Mouse (Mus musculus) Patski (cell line): ENCODE data around the gene Xkr7. TPM values are rescaled to one million over a fixed set of nuclear protein-coding genes. Genes with fewer than 3 reads are reported as not detected.

ENCODE experiments used
- ATAC-seq: fragments of 100-300 bp; one replicate; pipeline ENCODE4 v1.8.0; 2021
- CTCF ChIA-PET: fragments of 350-600 bp; sonication (Branson Sonifier 250); formaldehyde crosslinking; loops from one replicate; lab custom pipeline; 2022; ENCODE audit warnings: inconsistent platforms; lab: Charles Lee
- POLR2A ChIA-PET: fragments of 350-600 bp; sonication (Branson Sonifier 250); formaldehyde crosslinking; loops from one replicate; lab custom pipeline; 2022; ENCODE audit warnings: antibody characterized with exemption, inconsistent platforms; lab: Charles Lee
- DNase-seq: peaks from one replicate; pipeline ENCODE4 v3.0.0-alpha.2; 2011; ENCODE audit warnings: low read depth, low spot score
- H3K27me3 ChIP-seq: fragments of 371-371 bp; one replicate; pipeline ENCODE4 v1.5.1; 2021
- CTCF ChIP-seq: fragments of 100-300 bp; IDR thresholded peaks from one replicate; pipeline ENCODE4 v1.5.1; 2021
- in situ Hi-C: fragments of 300-500 bp; cut with MboI; formaldehyde crosslinking; loops from 3 replicates; pipeline ENCODE4 v1.11.1; 2018; ENCODE audit warnings: low pct_unique_long_range_greater_than_20kb, mixed read lengths
- polyA plus RNA-seq: library from polyadenylated mRNA; unstranded; gene quantifications from one replicate; pipeline ENCODE4 v1.2.3, GENCODE M21; 2021

Gene Xkr7
- polyA plus RNA-seq: not detected

DNA sequence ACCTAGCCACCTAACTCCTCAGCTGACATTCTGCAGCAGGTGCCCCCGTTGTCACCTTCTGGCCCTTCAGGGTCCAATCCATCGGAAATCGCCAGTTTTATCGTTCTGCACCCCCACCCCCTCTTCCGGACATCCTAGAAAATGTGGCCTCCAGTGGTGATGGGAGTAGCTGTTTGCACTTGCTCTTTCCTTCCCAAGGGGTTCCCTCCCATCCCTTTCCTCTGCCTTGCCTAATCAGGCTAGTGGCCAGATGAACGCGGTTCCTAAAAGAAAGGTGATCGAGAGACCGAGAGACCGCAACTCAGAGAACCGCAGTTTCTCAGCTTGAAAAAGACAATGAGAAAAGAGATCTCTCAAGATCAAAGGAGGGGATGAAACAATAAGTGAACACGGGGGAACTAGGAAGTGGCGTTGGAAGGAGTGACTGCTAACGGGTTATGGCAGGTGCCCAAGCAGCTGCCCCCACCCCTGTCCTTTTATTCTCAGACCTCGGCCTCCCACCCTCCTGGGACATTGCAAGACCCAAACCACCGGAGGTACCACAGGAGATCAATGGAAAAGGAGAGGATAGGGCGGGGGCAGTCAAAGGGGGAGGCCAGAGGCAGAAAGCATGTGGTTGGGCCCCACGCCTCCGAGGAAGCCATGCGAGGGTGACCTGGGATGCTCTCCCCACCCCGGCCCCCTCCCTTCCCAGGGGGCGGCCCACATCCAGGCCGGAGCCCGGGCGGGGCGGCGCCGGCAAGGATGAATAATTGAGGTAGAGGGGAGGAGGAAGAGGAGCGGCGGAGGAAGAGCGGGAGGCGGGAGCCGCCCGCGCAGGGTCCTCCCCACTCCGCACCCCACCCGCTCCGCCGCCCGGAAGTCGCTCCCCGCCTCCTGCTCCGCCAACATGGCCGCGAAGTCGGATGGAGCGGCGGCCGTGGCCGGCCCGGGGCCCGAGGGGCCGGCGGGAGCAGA lies at the start of gene Xkr7:
Xkr7 (plus strand) TSS at position 727 of the 957 bp plus-strand sequence.
- in situ Hi-C loops: no loop called here
- DNase-seq (no peak), ATAC-seq (no peak)
- CTCF ChIA-PET: interaction anchor here (0.9 kb wide), 1 partner anchor 8 kb away, joined by 3 read pairs; no protein-coding TSS in a partner anchor
- no peak for TF ChIP-seq CTCF
- POLR2A ChIA-PET: no interaction called here
- peaks cover 80% of the 10 kb centered on the region for H3K27me3 ChIP-seq

DNA sequence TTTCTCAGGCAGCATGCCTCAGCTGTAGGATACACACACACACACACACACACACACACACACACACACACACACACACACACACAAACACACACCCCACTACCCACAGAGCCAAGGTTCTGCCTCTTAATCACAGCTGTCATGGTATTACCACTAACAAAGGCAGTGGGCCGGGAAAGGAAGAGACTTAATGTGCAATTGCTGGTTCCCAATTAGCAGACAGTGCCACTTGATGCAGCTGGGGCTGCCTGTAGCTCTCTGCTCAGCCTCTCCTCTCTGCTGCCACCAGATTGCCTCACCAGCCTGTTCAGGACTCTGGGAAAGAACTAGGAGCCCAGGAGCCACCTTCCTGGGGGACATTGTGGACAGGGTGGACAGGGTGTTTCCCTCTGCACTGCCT lies 46.1 kb upstream of the Xkr7 start:
- DNase-seq (no peak), ATAC-seq (no peak)
- TF ChIP-seq CTCF: no peak
- CTCF ChIA-PET: interaction anchor here (1.0 to 1.3 kb wide), 3 partner anchors 9 to 19 kb away, joined by 3 read pairs; no protein-coding TSS in a partner anchor
- no peaks in the 10 kb centered on the region for H3K27me3 ChIP-seq
- in situ Hi-C loops: no loop called here
- POLR2A ChIA-PET: no interaction called here

DNA sequence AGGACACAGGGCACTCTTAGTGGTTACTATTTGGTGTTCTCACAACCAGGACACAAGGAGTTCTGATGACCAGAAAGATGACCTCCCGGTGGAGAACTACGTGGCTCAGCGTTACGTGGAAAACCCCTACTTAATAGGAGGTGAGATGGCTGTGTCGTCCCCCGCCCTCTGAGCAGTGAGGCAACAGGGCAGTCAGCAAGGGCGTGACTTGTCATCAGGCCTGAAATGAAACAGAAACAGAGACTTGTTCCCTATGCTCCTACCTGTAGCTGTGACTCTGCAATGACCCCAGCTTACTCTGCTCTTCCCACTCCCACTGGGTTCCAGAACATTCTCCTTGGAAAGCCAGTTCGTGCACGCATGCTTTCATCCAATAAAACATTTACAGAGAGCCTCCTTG lies 40.1 kb upstream of the Xkr7 start:
- no peak for TF ChIP-seq CTCF
- DNase-seq (no peak), ATAC-seq (no peak)
- in situ Hi-C loops: no loop called here
- no peaks in the 10 kb centered on the region for H3K27me3 ChIP-seq
- ChIA-PET POLR2A (no interaction called here), CTCF (interaction anchor here (1.3 kb wide), 1 partner anchor 11 kb away, joined by 4 read pairs; no protein-coding TSS in a partner anchor)

DNA sequence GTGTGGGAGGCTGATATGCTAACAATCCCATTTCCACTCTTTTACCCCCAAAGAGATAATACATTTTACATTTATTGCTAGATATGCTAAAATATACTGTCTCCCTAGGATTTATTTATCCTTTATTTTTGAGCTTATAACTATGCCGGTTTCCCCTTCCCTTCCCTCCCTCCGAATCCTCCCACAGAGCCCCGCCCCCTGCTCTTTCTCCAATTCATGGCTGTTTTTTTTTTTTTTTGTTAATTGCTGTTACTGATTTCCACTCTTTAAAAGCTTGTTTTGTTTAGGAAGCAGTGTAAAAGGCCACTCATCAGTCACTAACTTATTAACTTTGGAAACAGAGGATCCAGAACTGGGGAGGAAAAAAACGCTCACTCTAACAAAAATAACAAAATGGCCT lies 34.6 kb upstream of the Xkr7 start:
- ChIA-PET CTCF (interaction anchor here (0.9 kb wide), 1 partner anchor 9 kb away, joined by 3 read pairs; no protein-coding TSS in a partner anchor), POLR2A (interaction anchor here (0.5 to 0.8 kb wide), 2 partner anchors 10 to 60 kb away, joined by 3 to 5 read pairs; no protein-coding TSS in a partner anchor)
- in situ Hi-C loops: no loop called here
- H3K27me3 ChIP-seq: no peaks in the 10 kb centered on the region
- ATAC-seq (no peak), DNase-seq (no peak)
- no peak for TF ChIP-seq CTCF

DNA sequence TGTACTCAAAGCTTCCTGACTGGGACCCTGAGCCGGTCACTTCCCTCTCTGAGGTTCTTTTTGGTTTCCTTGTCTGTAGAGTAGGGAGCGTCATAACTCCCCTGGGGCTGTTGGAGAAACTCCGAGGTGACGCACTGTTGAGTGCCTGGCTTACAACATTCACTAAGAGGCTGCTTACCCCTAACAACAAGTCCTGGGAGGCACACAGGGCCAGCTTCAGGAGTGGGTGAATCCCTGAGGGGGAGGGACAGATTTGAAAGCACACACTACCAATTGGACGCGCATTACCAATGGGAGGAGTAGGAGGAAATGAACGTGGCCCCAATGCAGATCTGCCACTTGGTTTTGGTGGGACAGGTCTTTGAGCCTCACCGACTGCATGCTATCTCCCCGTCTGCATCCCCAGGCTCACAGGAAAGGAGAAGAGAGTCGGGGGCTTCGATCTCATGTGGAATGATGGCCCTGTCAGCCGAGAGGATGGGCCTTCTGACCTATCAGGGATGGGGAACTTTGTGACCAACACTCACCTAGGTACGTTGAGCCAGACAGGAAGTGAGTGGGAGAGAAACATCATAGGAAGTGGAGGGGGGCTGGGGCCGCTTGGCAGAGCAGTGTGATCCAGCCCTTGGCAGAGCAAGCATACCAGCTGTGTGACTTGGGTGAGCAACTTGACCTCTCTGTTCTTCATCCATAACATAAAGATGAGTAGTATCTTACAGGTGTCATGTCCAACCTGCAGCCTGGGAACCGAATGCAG lies 29.0 kb upstream of the Xkr7 start:
- ATAC-seq (no peak), DNase-seq (no peak)
- in situ Hi-C loops: no loop called here
- POLR2A ChIA-PET: no interaction called here
- CTCF ChIA-PET: interaction anchor here (1.8 kb wide), 1 partner anchor 10 kb away, joined by 4 read pairs; no protein-coding TSS in a partner anchor
- H3K27me3 ChIP-seq: no peaks in the 10 kb centered on the region
- no peak for TF ChIP-seq CTCF

DNA sequence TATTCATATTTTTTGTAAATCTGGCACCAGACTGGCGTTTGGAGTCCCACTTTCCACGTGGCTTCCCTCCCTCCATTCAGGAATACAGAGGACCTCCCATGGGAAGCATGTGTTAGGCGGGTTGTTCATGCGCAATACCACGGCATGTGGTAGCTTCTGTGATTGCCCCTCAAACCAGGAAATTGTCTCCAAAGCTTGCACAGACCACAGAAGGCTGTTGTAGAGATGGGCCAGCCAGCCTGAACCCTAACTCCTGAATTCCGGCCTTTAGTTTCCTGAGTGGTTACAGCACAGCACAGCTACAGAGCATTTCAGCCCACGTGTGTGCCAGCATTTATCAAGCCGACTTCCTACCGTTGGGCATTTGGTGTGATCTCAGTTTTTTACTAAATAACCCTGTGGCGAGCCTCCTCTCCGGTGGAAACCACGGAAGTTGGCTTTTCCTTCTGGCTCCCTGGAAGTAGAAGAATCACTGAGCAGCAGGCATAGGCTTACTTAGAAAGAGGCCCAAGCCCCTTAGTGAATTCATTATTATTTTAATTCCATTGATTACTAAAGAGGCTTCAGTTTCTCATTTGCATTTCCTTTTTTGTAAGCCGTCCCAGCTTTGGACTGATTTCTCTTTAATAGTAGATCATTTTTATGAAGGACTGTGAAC lies 27.8 kb upstream of the Xkr7 start:
- in situ Hi-C loops: no loop called here
- ChIA-PET CTCF (no interaction called here), POLR2A (no interaction called here)
- ATAC-seq (no peak), DNase-seq (no peak)
- TF ChIP-seq CTCF: no peak
- H3K27me3 ChIP-seq: no peaks in the 10 kb centered on the region

DNA sequence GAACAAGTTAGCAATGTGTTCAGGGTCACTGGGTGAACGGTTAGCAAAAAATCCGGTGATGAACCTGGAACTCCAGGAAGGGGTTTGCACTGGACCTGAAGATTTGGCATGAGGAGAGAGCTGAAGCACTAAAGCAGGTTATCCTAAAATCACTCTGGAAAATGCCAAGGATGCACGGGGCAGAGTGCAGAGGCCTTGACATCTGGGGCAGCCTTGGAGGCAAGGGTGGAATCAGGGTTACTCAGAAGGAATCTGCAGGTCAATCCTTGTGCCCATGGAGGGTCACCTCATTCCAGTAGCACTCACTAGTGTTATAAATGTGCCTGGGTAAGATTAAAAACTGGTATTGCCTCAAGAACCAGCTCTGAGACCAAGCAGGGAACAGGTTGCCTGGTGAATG lies 25.7 kb upstream of the Xkr7 start:
- no peak for DNase-seq
- CTCF ChIA-PET: interaction anchor here (1.1 kb wide), 1 partner anchor 9 kb away, joined by 3 read pairs; no protein-coding TSS in a partner anchor
- POLR2A ChIA-PET: interaction anchor here (1.6 kb wide), 1 partner anchor 9 kb away, joined by 5 read pairs; no protein-coding TSS in a partner anchor
- no peaks in the 10 kb centered on the region for H3K27me3 ChIP-seq
- no peak for ATAC-seq
- TF ChIP-seq CTCF: no peak
- in situ Hi-C loops: no loop called here

DNA sequence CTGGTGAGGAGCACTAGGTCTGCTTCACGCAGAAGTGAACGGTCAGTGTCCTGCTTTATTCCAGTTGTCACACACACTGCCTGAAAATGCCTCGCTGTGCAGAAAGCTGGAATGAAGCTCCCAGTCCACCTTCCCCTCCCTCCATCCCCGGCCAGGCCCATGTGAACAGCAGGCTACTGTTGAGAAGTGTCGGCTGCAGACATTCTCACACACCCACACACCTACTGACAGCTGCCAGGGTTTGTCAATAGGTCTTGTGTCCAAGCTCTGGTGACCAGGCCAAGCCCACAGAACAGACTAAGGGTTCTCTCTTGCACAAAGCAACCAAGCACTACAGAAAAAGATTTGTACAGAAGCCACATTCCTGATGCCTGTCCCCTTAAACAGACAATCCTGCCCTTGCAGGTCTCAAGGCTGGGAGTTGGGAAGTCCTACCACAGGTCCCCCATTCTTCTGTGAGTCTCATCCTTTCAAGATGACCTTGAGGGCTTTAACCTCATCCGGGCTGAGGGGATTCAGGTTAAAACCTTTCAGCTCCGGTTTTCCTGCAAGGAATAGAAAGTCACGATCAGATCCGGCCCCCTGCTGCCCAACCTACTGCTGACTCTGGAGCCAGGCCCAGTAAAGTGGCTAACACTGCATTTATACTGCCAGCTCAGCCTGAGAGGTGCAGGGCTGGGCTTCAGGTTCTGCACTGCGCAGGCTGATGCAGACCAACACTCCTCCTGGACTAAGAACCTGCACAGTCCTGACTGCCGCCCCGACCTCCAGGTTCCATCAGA lies 22.3 kb upstream of the Xkr7 start:
- ChIA-PET POLR2A (interaction anchor here (0.6 kb wide), 1 partner anchor 62 kb away, joined by 3 read pairs; no protein-coding TSS in a partner anchor), CTCF (interaction anchor here (1.3 kb wide), 1 partner anchor 13 kb away, joined by 3 read pairs; no protein-coding TSS in a partner anchor)
- in situ Hi-C loops: no loop called here
- no peak for ATAC-seq
- TF ChIP-seq CTCF: no peak
- H3K27me3 ChIP-seq: no peaks in the 10 kb centered on the region
- no peak for DNase-seq
